Mouse (Mus musculus) testis, adult 2 months (tissue): ENCODE measurements around the gene Ahsa2. TPM values are rescaled to one million over a fixed set of nuclear protein-coding genes. Genes with fewer than 3 reads are reported as not detected.
A peak's percentile ranks its signal among the peaks of the same experiment; 100 is the strongest.
"Not testable (repeated sequence)": the region's sequence is repeated elsewhere in the genome, so short reads cannot be mapped to it uniquely, and the experiment has no call there.

Experiments
- H3K27ac ChIP-seq: fragments of 200-500 bp; 2 replicates; pipeline ENCODE4 v1.5.1; 2012; ENCODE audit warnings: low read depth, low read length; ENCODE audit not compliant: control insufficient read depth, insufficient read depth
- H3K27me3 ChIP-seq: fragments of 200-500 bp; 2 replicates; pipeline ENCODE4 v1.6.1; 2012; ENCODE audit warnings: mild to moderate bottlenecking, low read length, moderate library complexity; ENCODE audit not compliant: control insufficient read depth, insufficient read depth
- H3K36me3 ChIP-seq: fragments of 200-500 bp; 2 replicates; pipeline ENCODE4 v1.6.1; 2012; ENCODE audit warnings: mild to moderate bottlenecking, low read length; ENCODE audit not compliant: control insufficient read depth, insufficient read depth
- H3K4me1 ChIP-seq: fragments of 200-500 bp; 2 replicates; pipeline ENCODE4 v1.6.1; 2012; ENCODE audit warnings: low read length; ENCODE audit not compliant: control insufficient read depth, insufficient read depth
- H3K4me3 ChIP-seq: fragments of 200-500 bp; 2 replicates; pipeline ENCODE4 v1.5.1; 2012; ENCODE audit warnings: low read depth, mild to moderate bottlenecking, low read length, moderate library complexity, mixed read lengths; ENCODE audit not compliant: control insufficient read depth
- CTCF ChIP-seq: fragments of 200-500 bp; IDR thresholded peaks from 2 replicates; pipeline ENCODE4 v1.5.1; 2012; ENCODE audit warnings: low read depth, mild to moderate bottlenecking, inconsistent platforms, low read length, moderate library complexity; ENCODE audit not compliant: control insufficient read depth, insufficient read depth, insufficient replicate concordance
- POLR2A ChIP-seq: fragments of 200-500 bp; IDR thresholded peaks from 2 replicates; pipeline ENCODE4 v1.6.1; 2012; ENCODE audit warnings: low read depth, mild to moderate bottlenecking, inconsistent platforms, low read length, moderate library complexity; ENCODE audit not compliant: control insufficient read depth
- polyA plus RNA-seq: library from polyadenylated mRNA; depleted of rRNA; stranded (reverse); fragments of >200 nt; gene quantifications from 2 replicates; pipeline ENCODE4 v1.2.3, GENCODE M21; 2012; rRNA removed

Gene Ahsa2
- polyA plus RNA-seq = 4.7 and 6.5 TPM in 2 replicates

DNA sequence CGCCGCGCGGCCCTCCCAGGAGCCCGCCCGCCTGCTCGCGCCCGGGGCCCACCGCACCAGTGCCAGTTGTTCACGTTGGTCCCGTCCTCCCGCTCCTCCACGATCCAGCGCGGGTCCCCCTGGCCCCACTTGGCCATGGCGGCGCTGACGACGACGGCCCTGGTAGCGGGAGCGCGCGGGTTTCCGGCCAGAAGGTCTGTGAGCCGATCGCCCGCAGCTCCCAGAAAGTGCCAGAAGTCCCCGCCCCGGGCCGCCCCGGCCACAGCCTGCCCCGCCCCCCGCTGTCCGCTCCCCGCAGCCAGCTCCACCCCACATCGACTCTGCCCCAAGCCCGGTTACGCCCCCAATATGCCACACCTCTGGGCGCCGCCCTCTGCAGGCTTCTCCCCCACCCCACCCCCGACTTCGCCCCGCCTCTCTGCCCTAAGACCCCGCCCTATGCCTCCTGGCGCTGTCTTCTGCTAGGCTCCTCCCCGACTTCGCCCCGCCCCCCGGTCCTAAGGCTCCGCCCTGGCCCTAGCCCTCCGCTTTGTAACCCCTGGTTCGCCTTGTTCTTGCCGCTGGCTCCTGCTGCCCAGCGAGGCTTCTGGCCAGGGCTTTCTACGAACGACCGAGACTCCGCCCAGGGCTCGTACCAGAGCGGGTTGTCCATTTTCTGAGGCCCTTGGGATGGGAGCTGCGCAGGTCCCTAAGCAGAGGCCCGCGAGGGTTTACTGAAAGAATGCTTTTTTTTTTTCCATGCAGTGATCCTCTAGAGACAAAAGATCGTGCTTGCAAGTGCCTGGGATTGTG, at the start of gene Ahsa2:
Gene Ahsa2, minus strand, starts transcription at position 313 of the 792 bp plus-strand sequence.
- TF ChIP-seq POLR2A = peak; percentile 82
- TF ChIP-seq CTCF = no peak
- Histone ChIP-seq H3K27ac (peak within 1 kb of the TSS; percentile 92), H3K4me3 (peak within 1 kb of the TSS; percentile 99)

DNA sequence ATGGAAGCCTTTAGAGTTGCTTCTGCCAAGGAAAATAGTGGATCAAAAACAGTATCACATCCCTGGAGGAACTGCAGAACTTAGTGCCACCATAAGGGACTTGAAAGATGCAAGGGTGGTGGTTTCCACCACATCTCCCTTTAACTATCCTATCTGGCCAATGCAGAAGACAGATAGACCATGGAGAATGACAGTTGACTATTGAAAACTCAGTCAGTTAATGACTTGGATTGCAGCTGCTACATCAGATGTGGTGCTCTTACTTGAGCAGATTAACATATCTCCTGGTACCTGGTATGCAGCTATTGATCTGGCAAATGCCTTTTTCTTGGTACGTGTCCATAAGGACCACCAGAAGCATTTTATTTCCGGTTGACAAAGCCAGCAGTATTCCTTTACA, 39.6 kb upstream of the Ahsa2 start:
- Histone ChIP-seq H3K27ac (no peak overlapping the region), H3K4me1 (no peaks in the 10 kb centered on the region), H3K36me3 (no peaks in the 10 kb centered on the region), H3K4me3 (no peak overlapping the region), H3K27me3 (no peaks in the 10 kb centered on the region)
- TF ChIP-seq POLR2A = no peak
- TF ChIP-seq CTCF = no peak

More for the DNA sequence above, at the start of gene Ahsa2:
- Histone ChIP-seq H3K36me3 (peaks cover 1% of the 10 kb centered on the region; the same call in 1 of the 2 replicates), H3K27me3 (no peaks in the 10 kb centered on the region), H3K4me1 (peaks cover 6% of the 10 kb centered on the region)

DNA sequence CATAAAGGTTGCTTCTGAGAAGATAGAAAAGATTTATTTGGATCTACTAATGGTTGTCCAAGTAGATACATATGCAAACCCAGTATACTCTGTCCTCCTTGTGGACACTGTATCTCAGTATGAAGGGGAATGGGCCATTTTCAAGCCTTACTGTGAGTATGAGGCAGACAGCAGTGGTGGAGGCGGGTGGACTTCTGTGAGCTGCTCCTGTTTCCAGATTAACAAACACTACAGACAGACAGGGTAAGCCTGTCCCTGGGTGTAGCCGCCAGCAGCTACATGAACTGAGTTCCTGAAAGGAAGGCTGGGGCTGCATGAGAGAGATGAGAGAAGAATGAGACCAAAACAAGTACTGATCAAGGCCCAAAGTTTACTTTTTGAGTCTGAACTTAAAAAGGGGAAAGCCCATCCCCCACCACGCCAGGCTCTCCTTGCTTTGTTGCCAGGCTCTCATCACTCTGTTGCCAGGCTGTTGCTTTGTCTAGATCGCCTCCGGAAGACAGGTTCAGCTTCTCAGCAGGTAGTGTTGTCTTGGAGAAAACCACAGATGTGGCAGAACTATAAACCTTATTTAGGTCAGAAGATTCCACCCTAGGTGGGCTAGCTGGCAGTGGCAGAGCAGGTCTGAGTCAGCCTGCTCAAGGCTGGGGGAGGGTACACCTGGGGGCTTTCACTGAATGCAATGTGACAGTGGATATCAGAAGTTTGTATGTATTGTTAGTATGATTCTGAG, 22.8 kb upstream of the Ahsa2 start, which contains the start of gene 1700093K21Rik:
Gene 1700093K21Rik, minus strand, starts transcription at position 683 of the 733 bp plus-strand sequence.
- peak within 1 kb of the TSS; percentile 65 for H3K27ac ChIP-seq

DNA sequence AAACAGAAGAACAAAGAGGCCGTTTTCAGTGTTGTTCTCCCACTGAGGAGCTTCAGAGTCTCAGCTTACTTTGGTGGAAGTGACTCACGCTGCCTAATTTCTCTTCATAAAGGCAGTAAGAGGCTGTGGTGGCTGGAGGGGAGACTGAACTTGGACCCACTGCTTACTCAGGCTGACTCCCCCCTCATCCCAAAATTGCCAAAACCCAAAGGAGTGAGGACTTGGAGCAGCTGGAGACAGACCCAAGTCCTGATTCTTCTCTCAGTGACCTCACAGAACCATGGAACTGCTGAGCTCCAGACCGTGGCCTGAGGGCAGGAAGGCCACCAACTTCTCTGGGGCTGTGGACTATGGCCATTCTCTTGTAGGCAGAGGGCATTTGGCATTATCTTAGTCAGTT, 21.2 kb upstream of the Ahsa2 start:
- Histone ChIP-seq H3K27me3 (no peaks in the 10 kb centered on the region), H3K4me3 (peak overlapping the region; percentile 76), H3K27ac (peak overlapping the region; percentile 71), H3K36me3 (no peaks in the 10 kb centered on the region), H3K4me1 (no peaks in the 10 kb centered on the region)
- TF ChIP-seq POLR2A = peak; percentile 69; the same call in 1 of the 2 replicates
- no peak for TF ChIP-seq CTCF

More for the DNA sequence above, 22.8 kb upstream of the Ahsa2 start, which contains the start of gene 1700093K21Rik:
- Histone ChIP-seq H3K4me1 (no peaks in the 10 kb centered on the region), H3K36me3 (no peaks in the 10 kb centered on the region), H3K4me3 (peak within 1 kb of the TSS; percentile 80), H3K27me3 (no peaks in the 10 kb centered on the region)
- TF ChIP-seq CTCF (no peak), POLR2A (no peak)

DNA sequence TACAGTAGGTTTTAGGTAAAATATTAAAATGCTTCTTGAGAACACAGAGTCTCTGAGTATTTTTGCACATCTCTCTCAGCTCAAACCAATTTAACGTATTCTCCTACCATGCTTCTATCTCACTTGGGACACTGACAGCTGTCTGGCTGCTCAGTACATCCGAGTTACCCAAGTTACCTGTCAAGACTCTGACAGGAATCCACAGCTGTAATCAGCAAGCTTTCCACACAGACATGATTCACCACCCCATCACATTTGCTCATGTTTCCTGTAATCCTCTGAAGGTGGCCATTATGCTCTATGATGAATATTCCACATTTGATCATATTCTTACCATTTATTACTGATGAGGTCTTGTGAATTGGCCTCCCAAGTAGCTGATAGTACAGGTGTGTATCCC, 17.5 kb upstream of the Ahsa2 start:
- Histone ChIP-seq H3K36me3 (no peaks in the 10 kb centered on the region), H3K27ac (no peak overlapping the region), H3K4me1 (no peaks in the 10 kb centered on the region), H3K27me3 (no peaks in the 10 kb centered on the region), H3K4me3 (peak overlapping the region; percentile 63; the same call in 1 of the 2 replicates)
- TF ChIP-seq POLR2A = no peak
- no peak for TF ChIP-seq CTCF

DNA sequence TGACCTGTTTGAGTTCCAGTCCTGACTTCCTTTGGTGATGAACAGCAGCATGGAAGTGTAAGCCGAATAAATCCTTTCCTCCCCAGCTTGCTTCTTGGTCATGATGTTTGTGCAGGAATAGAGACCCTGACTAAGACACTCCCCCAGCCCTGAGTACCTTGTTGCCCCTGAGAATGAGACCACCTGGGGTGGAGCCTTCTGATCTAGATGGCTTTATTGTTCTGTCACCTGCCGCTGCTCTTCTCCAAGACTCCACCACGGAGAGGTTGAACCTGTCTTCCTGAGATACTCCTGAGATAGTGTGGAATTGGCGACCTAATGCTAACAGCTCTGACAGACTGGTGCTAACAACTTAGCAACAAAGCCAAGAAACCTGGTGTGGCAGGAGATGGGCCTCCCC, 17.0 kb upstream of the Ahsa2 start:
- H3K36me3 ChIP-seq, H3K27ac ChIP-seq, H3K4me1 ChIP-seq, H3K27me3 ChIP-seq: not testable (repeated sequence)
- H3K4me3 ChIP-seq = peak overlapping the region; percentile 63; the same call in 1 of the 2 replicates

DNA sequence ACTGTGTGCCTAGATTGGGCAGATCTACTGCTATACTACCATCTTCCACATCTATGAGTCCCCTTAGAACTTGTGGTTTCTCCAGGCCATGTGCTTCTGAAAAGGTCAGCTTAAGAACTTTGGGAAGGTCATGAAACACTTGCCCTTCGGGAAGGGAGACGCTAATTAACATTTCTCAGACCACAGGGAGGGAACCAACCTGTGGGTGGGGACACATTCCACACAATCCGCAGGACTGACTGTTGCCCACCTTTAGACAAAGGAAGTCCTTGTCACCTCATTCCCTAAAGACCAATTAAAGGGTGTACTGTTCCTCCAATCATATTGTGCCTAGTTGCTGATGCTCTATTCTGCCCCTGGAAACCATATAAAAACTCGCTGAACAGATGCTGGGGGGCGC, 7.0 kb upstream of the Ahsa2 start:
- H3K4me1 ChIP-seq, H3K36me3 ChIP-seq, H3K27ac ChIP-seq, H3K27me3 ChIP-seq, H3K4me3 ChIP-seq: not testable (repeated sequence)
